Mouse (Mus musculus) heart, embryonic 15.5 days (tissue): Measurements from ENCODE around the gene Prkar2b. TPM values are rescaled to one million over a fixed set of nuclear protein-coding genes. Genes with fewer than 3 reads are reported as not detected.
"Not testable (repeated sequence)": the region's sequence is repeated elsewhere in the genome, so short reads cannot be mapped to it uniquely, and the experiment has no call there.

Experiments used
- ATAC-seq: fragments of 200-750 bp; cut with Nextera tagmentation; replicated peaks from 2 replicates; pipeline ENCODE4 v1.8.0; 2017; ENCODE audit warnings: low read depth, moderate TSS enrichment; ENCODE audit not compliant: insufficient number of reproducible peaks, insufficient read depth, low FRiP score
- H3K27ac ChIP-seq: fragments of 300-500 bp; sonication (generic); 2 replicates; pipeline ENCODE4 v1.5.1; 2015; ENCODE audit warnings: mild to moderate bottlenecking, inconsistent platforms
- H3K27me3 ChIP-seq: fragments of 300-500 bp; sonication (generic); 2 replicates; pipeline ENCODE4 v1.6.1; 2015; ENCODE audit warnings: inconsistent platforms
- H3K36me3 ChIP-seq: fragments of 300-500 bp; sonication (generic); 2 replicates; pipeline ENCODE4 v1.6.1; 2015; ENCODE audit warnings: mild to moderate bottlenecking, inconsistent platforms
- H3K4me1 ChIP-seq: fragments of 300-500 bp; sonication (generic); replicated peaks from 2 replicates; pipeline ENCODE4 v1.6.1; 2015; ENCODE audit warnings: inconsistent platforms
- H3K4me2 ChIP-seq: fragments of 300-500 bp; sonication (generic); 2 replicates; pipeline ENCODE4 v1.6.1; 2015; ENCODE audit warnings: inconsistent platforms, mild to moderate bottlenecking, moderate library complexity
- H3K4me3 ChIP-seq: fragments of 300-500 bp; sonication (generic); 2 replicates; pipeline ENCODE4 v1.5.1; 2015; ENCODE audit warnings: mild to moderate bottlenecking, inconsistent platforms
- H3K9ac ChIP-seq: fragments of 300-500 bp; sonication (generic); 2 replicates; pipeline ENCODE4 v1.6.1; 2015; ENCODE audit warnings: mild to moderate bottlenecking, inconsistent platforms
- H3K9me3 ChIP-seq: fragments of 300-500 bp; sonication (generic); replicated peaks from 2 replicates; pipeline ENCODE4 v1.6.1; 2016; ENCODE audit warnings: inconsistent platforms
- WGBS: fragments of 180-500 bp; shearing (Covaris S2); methylation state at CpG from one replicate; pipeline ENCODE4 v1.1.7; 2015; ENCODE audit warnings: mixed read lengths; 5-methylcytosine and 5-hydroxymethylcytosine counted together
- polyA plus RNA-seq: library from polyadenylated mRNA; unstranded; fragments of >200 nt; fragmentation: Nextera tagmentation; extraction: Ambion mirVana; gene quantifications from 2 replicates; pipeline ENCODE4 v1.2.1, GENCODE M21; 2015

The Prkar2b gene
- polyA plus RNA-seq, 1 experiment from 2014 or later, result 10.2 TPM

DNA sequence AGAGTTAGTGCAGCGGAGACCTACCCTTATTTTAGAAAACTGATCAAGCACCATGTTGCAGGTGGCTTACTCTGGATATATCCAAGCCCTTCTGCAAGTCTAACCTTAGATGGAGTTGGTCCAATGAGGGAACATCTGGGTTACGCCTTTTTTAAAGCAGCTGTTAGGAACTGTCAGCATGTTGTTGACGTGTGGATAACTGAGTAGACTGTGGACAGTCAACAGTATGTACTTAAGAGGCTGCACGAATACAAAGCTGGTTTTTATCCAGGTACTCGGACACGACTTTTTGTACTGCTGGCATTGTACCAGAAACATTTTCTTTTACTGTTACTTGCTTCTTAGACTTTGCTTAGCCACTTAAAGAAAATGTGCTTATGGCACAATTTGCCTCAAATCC is 27.6 kb downstream of the Prkar2b start:
- H3K9me3 ChIP-seq, result no peaks in the 10 kb centered on the region
- no peaks in the 10 kb centered on the region for H3K36me3 ChIP-seq
- H3K4me3 ChIP-seq, result no peak overlapping the region
- no peak overlapping the region for H3K9ac ChIP-seq
- WGBS, result 38% methylated on average over 6 of the region's 6 CpGs
- no peaks in the 10 kb centered on the region for H3K27me3 ChIP-seq
- ATAC-seq, result no peak
- H3K4me1 ChIP-seq, result peaks cover 2% of the 10 kb centered on the region; the same call in 1 of the 2 replicates
- H3K27ac ChIP-seq, result no peak overlapping the region
- H3K4me2 ChIP-seq, result no peak overlapping the region

GRCm38 (mm10) chr12:32032917-32033316 is 28.2 kb downstream of the Prkar2b start:
- no peak overlapping the region for H3K27ac ChIP-seq
- 94% methylated on average over 7 of the region's 7 CpGs for WGBS

DNA sequence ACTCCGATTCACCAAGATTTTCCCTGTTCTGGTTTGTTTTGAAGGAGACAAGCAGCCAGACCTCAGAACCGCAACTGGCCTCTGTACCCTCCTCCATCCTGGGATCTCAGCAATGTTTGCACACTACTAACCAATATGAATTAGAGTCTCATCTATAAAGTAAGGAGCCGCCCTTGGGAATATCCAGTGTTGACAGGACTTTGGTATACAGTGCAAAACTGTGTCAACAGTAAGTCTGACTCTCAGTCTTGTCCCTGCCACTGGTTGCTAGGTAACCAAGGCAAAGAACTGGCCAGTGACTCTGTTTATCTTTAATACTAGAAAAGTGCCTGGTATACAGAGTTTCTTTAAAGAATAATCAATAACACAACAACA is 42.7 kb downstream of the Prkar2b start:
- Histone ChIP-seq H3K9me3 (no peaks in the 10 kb centered on the region), H3K27ac (no peak overlapping the region), H3K9ac (no peak overlapping the region), H3K36me3 (no peaks in the 10 kb centered on the region), H3K4me2 (no peak overlapping the region), H3K4me3 (no peak overlapping the region), H3K27me3 (no peaks in the 10 kb centered on the region), H3K4me1 (0 out of 2 replicates have a peak, but pooled peaks cover 5% of the 10 kb centered on the region)
- no peak for ATAC-seq
- WGBS, result 55% methylated on average over 3 of the region's 3 CpGs

More at GRCm38 (mm10) chr12:32032917-32033316, 28.2 kb downstream of the Prkar2b start:
- Histone ChIP-seq H3K27me3 (no peaks in the 10 kb centered on the region), H3K36me3 (no peaks in the 10 kb centered on the region), H3K9ac (no peak overlapping the region), H3K4me3 (no peak overlapping the region), H3K4me2 (no peak overlapping the region), H3K9me3 (no peaks in the 10 kb centered on the region), H3K4me1 (peaks cover 2% of the 10 kb centered on the region; the same call in 1 of the 2 replicates)
- ATAC-seq, result no peak

GRCm38 (mm10) chr12:32017636-32018375 is 43.3 kb downstream of the Prkar2b start:
- Histone ChIP-seq H3K4me1 (0 out of 2 replicates have a peak, but pooled peaks cover 5% of the 10 kb centered on the region), H3K4me2 (no peak overlapping the region), H3K9ac (no peak overlapping the region), H3K4me3 (no peak overlapping the region), H3K27me3 (no peaks in the 10 kb centered on the region), H3K36me3 (no peaks in the 10 kb centered on the region), H3K9me3 (no peaks in the 10 kb centered on the region), H3K27ac (no peak overlapping the region)
- no peak for ATAC-seq
- 26% methylated on average over 7 of the region's 7 CpGs for WGBS

- H3K4me3 ChIP-seq, result no peak overlapping the region
- WGBS, result 80% methylated on average over 6 of the region's 6 CpGs
Measured at GRCm38 (mm10) chr12:32016472-32016871, 44.6 kb downstream of the Prkar2b start.

GRCm38 (mm10) chr12:32015268-32015769 is 45.8 kb downstream of the Prkar2b start:
- Histone ChIP-seq H3K9me3 (no peaks in the 10 kb centered on the region), H3K27ac (no peak overlapping the region), H3K9ac (no peak overlapping the region), H3K4me2 (no peak overlapping the region), H3K27me3 (no peaks in the 10 kb centered on the region), H3K4me1 (0 out of 2 replicates have a peak, but pooled peaks cover 5% of the 10 kb centered on the region), H3K36me3 (no peaks in the 10 kb centered on the region), H3K4me3 (no peak overlapping the region)
- ATAC-seq, result no peak
- 46% methylated on average over 6 of the region's 6 CpGs for WGBS

More at GRCm38 (mm10) chr12:32016472-32016871, 44.6 kb downstream of the Prkar2b start:
- Histone ChIP-seq H3K27ac (no peak overlapping the region), H3K4me2 (no peak overlapping the region), H3K27me3 (no peaks in the 10 kb centered on the region), H3K36me3 (no peaks in the 10 kb centered on the region), H3K9me3 (no peaks in the 10 kb centered on the region), H3K9ac (no peak overlapping the region), H3K4me1 (0 out of 2 replicates have a peak, but pooled peaks cover 5% of the 10 kb centered on the region)
- no peak for ATAC-seq

GRCm38 (mm10) chr12:32014811-32015210 is 46.3 kb downstream of the Prkar2b start:
- Histone ChIP-seq H3K9me3 (no peaks in the 10 kb centered on the region), H3K4me1 (0 out of 2 replicates have a peak, but pooled peaks cover 5% of the 10 kb centered on the region), H3K4me3 (no peak overlapping the region), H3K27me3 (no peaks in the 10 kb centered on the region), H3K36me3 (no peaks in the 10 kb centered on the region), H3K27ac (no peak overlapping the region), H3K9ac (no peak overlapping the region), H3K4me2 (no peak overlapping the region)
- 67% methylated on average over 7 of the region's 7 CpGs for WGBS
- ATAC-seq, result no peak

- Histone ChIP-seq H3K4me1 (no peaks in the 10 kb centered on the region), H3K4me3 (no peak overlapping the region)
- WGBS, result 60% methylated on average over 2 of the region's 2 CpGs
Measured at GRCm38 (mm10) chr12:32012169-32012568, 48.9 kb downstream of the Prkar2b start.

GRCm38 (mm10) chr12:32011128-32011527 is 50.0 kb downstream of the Prkar2b start:
- no peaks in the 10 kb centered on the region for H3K27me3 ChIP-seq
- ATAC-seq, result no peak
- H3K27ac ChIP-seq, result no peak overlapping the region
- WGBS, result 84% methylated on average over 5 of the region's 5 CpGs
- no peaks in the 10 kb centered on the region for H3K9me3 ChIP-seq
- no peak overlapping the region for H3K9ac ChIP-seq
- no peaks in the 10 kb centered on the region for H3K36me3 ChIP-seq
- no peak overlapping the region for H3K4me3 ChIP-seq
- no peak overlapping the region for H3K4me2 ChIP-seq
- H3K4me1 ChIP-seq, result no peaks in the 10 kb centered on the region

More at GRCm38 (mm10) chr12:32012169-32012568, 48.9 kb downstream of the Prkar2b start:
- Histone ChIP-seq H3K4me2 (no peak overlapping the region), H3K9ac (no peak overlapping the region), H3K36me3 (no peaks in the 10 kb centered on the region), H3K27me3 (no peaks in the 10 kb centered on the region), H3K27ac (no peak overlapping the region), H3K9me3 (no peaks in the 10 kb centered on the region)
- ATAC-seq, result no peak

DNA sequence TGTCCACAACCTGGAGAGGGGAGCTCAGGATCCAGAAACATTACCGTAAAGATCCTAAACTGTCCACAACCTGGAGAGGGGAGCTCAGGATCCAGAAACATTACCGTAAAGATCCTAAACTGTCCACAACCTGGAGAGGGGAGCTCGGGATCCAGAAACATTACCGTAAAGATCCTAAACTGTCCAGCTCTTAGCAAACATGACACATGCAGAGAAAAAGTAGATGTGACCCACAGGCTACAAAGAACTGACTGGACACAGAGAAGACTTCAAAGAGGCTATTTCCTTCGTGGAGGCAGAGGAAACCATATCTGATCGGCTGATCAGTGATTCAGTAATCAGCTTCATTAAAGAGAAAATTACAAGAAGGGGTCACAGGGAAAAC is 51.1 kb downstream of the Prkar2b start:
- H3K27me3 ChIP-seq, H3K9me3 ChIP-seq, H3K4me1 ChIP-seq, H3K4me3 ChIP-seq, H3K9ac ChIP-seq, H3K36me3 ChIP-seq, H3K4me2 ChIP-seq, ATAC-seq, H3K27ac ChIP-seq: not testable (repeated sequence)
- whole genome bisulfite sequencing, result 37% methylated on average over 6 of the region's 6 CpGs

- Histone ChIP-seq H3K36me3 (no peaks in the 10 kb centered on the region), H3K27ac (no peak overlapping the region; the same call in 1 of the 2 replicates), H3K9ac (no peak overlapping the region), H3K4me1 (no peaks in the 10 kb centered on the region), H3K4me3 (no peak overlapping the region), H3K9me3 (no peaks in the 10 kb centered on the region), H3K4me2 (no peak overlapping the region), H3K27me3 (no peaks in the 10 kb centered on the region)
- ATAC-seq, result no peak
- WGBS, result 21% methylated on average over 8 of the region's 8 CpGs
Measured at GRCm38 (mm10) chr12:32009267-32009984, 51.7 kb downstream of the Prkar2b start.
